ENCODE assay signal across 8 mouse cellular contexts in genomic region chr13:67081946-67082345, GRCm38 (mm10). TPM values are rescaled to one million over a fixed set of nuclear protein-coding genes. Genes with fewer than 3 reads are reported as not detected.
DNase-seq lines count a peak whose midpoint lies in the region; ATAC-seq and TF ChIP-seq lines count a peak whose summit lies in the region.

No protein-coding gene starts in this region.

- H3K9me3 ChIP-seq in heart, embryonic 13.5 days = no peaks in the 10 kb centered on the region
- no peaks in the 10 kb centered on the region for H3K9me3 ChIP-seq in ES-E14 (ENCODE audit: control insufficient read depth, insufficient read depth, low read depth, low read length)
- H3K9me3 ChIP-seq in heart, postnatal 0 days (replicated peaks; ENCODE audit: control insufficient read depth, low read length) = no peaks in the 10 kb centered on the region
- no peaks in the 10 kb centered on the region for H3K9me3 ChIP-seq in midbrain, embryonic 11.5 days (ENCODE audit: control insufficient read depth, low read length)

- H3K4me2 ChIP-seq in heart, embryonic 13.5 days = peak overlapping the region; percentile 72
- peak overlapping the region; percentile 86 for H3K4me2 ChIP-seq in heart, postnatal 0 days (ENCODE audit: low read depth, low read length)
- H3K4me2 ChIP-seq in midbrain, embryonic 11.5 days = peak overlapping the region; percentile 60; the same call in 1 of the 2 replicates

- no peak for TF ChIP-seq CTCF in heart, postnatal 0 days (IDR thresholded peaks at IDR 0.05; ENCODE audit: low read depth)

- 72% methylated on average over 1 of the region's 1 CpGs for WGBS in heart, embryonic 13.5 days
- WGBS in heart, postnatal 0 days = 63% methylated on average over 1 of the region's 1 CpGs
- WGBS in midbrain, embryonic 11.5 days = 71% methylated on average over 1 of the region's 1 CpGs

- TF ChIP-seq EP300 in heart, postnatal 0 days (IDR thresholded peaks at IDR 0.05; ENCODE audit: low read depth) = no peak

- peaks cover 12% of the 10 kb centered on the region for H3K4me1 ChIP-seq in heart, embryonic 13.5 days
- H3K4me1 ChIP-seq in ES-E14 (ENCODE audit: control insufficient read depth in 2 of 2, insufficient read depth in 2 of 2, low read length in 2 of 2, poor library complexity in 1 of 2) = peaks cover 0 to 2% of the 10 kb centered on the region in 2 experiments; a peak in 1 of 4 replicates
- 0 out of 2 replicates have a peak, but pooled peaks cover 8% of the 10 kb centered on the region for H3K4me1 ChIP-seq in heart, postnatal 0 days (ENCODE audit: control insufficient read depth, insufficient read depth)
- no peaks in the 10 kb centered on the region for H3K4me1 ChIP-seq in midbrain, embryonic 11.5 days (ENCODE audit: control insufficient read depth, insufficient read depth, low read length)

- intact Hi-C loops in heart, postnatal 14 days (cut with DNase I) = loop anchor here (1.0 to 5.0 kb wide), 2 partner anchors 26 to 45 kb away; partner anchors contain the start of gene Gm28557

- in situ Hi-C loops in ES-E14 (cut with MboI; ENCODE audit: low sequenced_read_pairs in 2 of 2, unreplicated experiment in 2 of 2) = no loop called here

- DNase-seq in heart, postnatal 14 days = no peak
- peak; percentile 29 for DNase-seq in ES-E14 (ENCODE audit: low read depth, low spot score)
- no peak for DNase-seq in heart, postnatal 0 days (ENCODE audit: low spot score)
- DNase-seq in midbrain, embryonic 11.5 days (ENCODE audit: low spot score, missing footprints) = no peak
- DNase-seq in thymus, postnatal 36 days = no peak
- no peak for DNase-seq in gastrocnemius, postnatal 4 days (ENCODE audit: low spot score in 2 of 2)
- no peak for DNase-seq in right cerebral cortex, postnatal 10 days (ENCODE audit: low spot score in 2 of 2)

- no peak for ATAC-seq in heart, embryonic 13.5 days (ENCODE audit: extremely low read depth, insufficient number of reproducible peaks, low FRiP score, low TSS enrichment)
- no peak for ATAC-seq in heart, postnatal 0 days (ENCODE audit: insufficient read depth, low read depth)
- ATAC-seq in midbrain, embryonic 11.5 days (ENCODE audit: low FRiP score) = no peak

- H3K9ac ChIP-seq in heart, embryonic 13.5 days = peak overlapping the region; percentile 85
- H3K9ac ChIP-seq in ES-E14 (ENCODE audit: insufficient read depth, low read depth, low read length, poor library complexity, severe bottlenecking) = no peak overlapping the region
- peak overlapping the region; percentile 78; the same call in 1 of the 2 replicates for H3K9ac ChIP-seq in heart, postnatal 0 days (replicated peaks; ENCODE audit: low read depth, low read length)
- no peak overlapping the region for H3K9ac ChIP-seq in midbrain, embryonic 11.5 days (ENCODE audit: low read length)

- H3K4me3 ChIP-seq in heart, embryonic 13.5 days = peak overlapping the region; percentile 68
- peak overlapping the region; percentile 87 to 92 for H3K4me3 ChIP-seq in ES-E14 (ENCODE audit: insufficient read depth in 1 of 2, low read depth in 1 of 2, low read length in 2 of 2, poor library complexity in 1 of 2, severe bottlenecking in 1 of 2)
- peak overlapping the region; percentile 71 for H3K4me3 ChIP-seq in heart, postnatal 0 days (ENCODE audit: low read depth, low read length)
- H3K4me3 ChIP-seq in midbrain, embryonic 11.5 days (ENCODE audit: low read depth, low read length) = no peak overlapping the region

- H3K27ac ChIP-seq in heart, embryonic 13.5 days (replicated peaks) = peak overlapping the region; percentile 90
- no peak overlapping the region; the same call in 1 of the 2 replicates for H3K27ac ChIP-seq in ES-E14 (ENCODE audit: insufficient read depth, low read depth, low read length, poor library complexity, severe bottlenecking)
- peak overlapping the region; percentile 92 for H3K27ac ChIP-seq in heart, postnatal 0 days (ENCODE audit: low read depth)
- no peak overlapping the region for H3K27ac ChIP-seq in midbrain, embryonic 11.5 days (ENCODE audit: low read depth, low read length)

- peaks cover 13% of the 10 kb centered on the region for H3K36me3 ChIP-seq in heart, embryonic 13.5 days
- H3K36me3 ChIP-seq in ES-E14 (ENCODE audit: control insufficient read depth, insufficient read depth, low read length, poor library complexity, severe bottlenecking) = no peaks in the 10 kb centered on the region
- 0 out of 2 replicates have a peak, but pooled peaks cover 5% of the 10 kb centered on the region for H3K36me3 ChIP-seq in heart, postnatal 0 days (replicated peaks; ENCODE audit: control insufficient read depth, insufficient read depth, low read length)
- H3K36me3 ChIP-seq in midbrain, embryonic 11.5 days (ENCODE audit: control insufficient read depth, insufficient read depth, low read length) = peaks cover 8% of the 10 kb centered on the region; the same call in 1 of the 2 replicates

- H3K27me3 ChIP-seq in heart, embryonic 13.5 days (replicated peaks) = no peaks in the 10 kb centered on the region
- no peaks in the 10 kb centered on the region for H3K27me3 ChIP-seq in heart, postnatal 0 days (ENCODE audit: control insufficient read depth, insufficient read depth, low read length)
- no peaks in the 10 kb centered on the region for H3K27me3 ChIP-seq in midbrain, embryonic 11.5 days (ENCODE audit: control insufficient read depth, insufficient read depth, low read length)

TF ChIP-seq in ES-E14, 5 proteins besides CTCF, POLR2A, EP300 and RAD21:
- TF ChIP-seq HCFC1 (IDR thresholded peaks at IDR 0.05; ENCODE audit: borderline replicate concordance, insufficient read depth, low read length) = no peak
- TF ChIP-seq CHD2 (IDR thresholded peaks at IDR 0.05; ENCODE audit: low read depth, low read length) = no peak
- no peak for TF ChIP-seq MAFK (IDR thresholded peaks at IDR 0.05; ENCODE audit: insufficient read depth, low read depth, low read length)
- no peak for TF ChIP-seq ZC3H11A (IDR thresholded peaks at IDR 0.05; ENCODE audit: borderline replicate concordance, low read depth, low read length)

RNA-seq across cellular contexts. Expression of gene Zfp708, which starts 15.8 kb away (rescaled TPM):
- polyA plus RNA-seq in heart, embryonic 13.5 days (2015; fragmentation: Nextera tagmentation; extraction: Ambion mirVana) = 2.8 and 3.0 TPM in 2 replicates
- 1 to 10 TPM in 1 of 2 experiments, under 1 TPM in 1; 1.00 to 1.4 TPM for total RNA-seq in heart, postnatal 14 days (2021)
- total RNA-seq in ES-E14 (2012; rRNA removed) = 0.49 and 0.58 TPM in 2 replicates
- 2.8 TPM in 1 of 2 replicates, not detected in the other for total RNA-seq in heart, postnatal 0 days (2014; rRNA removed; ENCODE audit: low replicate concordance)
- polyA plus RNA-seq in heart, postnatal 0 days (2015; fragmentation: Nextera tagmentation; extraction: Ambion mirVana) = 2.4 and 2.6 TPM in 2 replicates
- polyA plus RNA-seq in midbrain, embryonic 11.5 days (2014; fragmentation: Nextera tagmentation; extraction: Ambion mirVana) = 8.5 and 10.3 TPM in 2 replicates
- total RNA-seq in gastrocnemius, postnatal 4 days (2021) = 1 to 10 TPM; 1.3 to 1.7 TPM

RNA-seq across cellular contexts. Expression of gene Zfp712, which starts 21.0 kb away (rescaled TPM):
- 2.1 and 2.3 TPM in 2 replicates for polyA plus RNA-seq in heart, embryonic 13.5 days (2015; fragmentation: Nextera tagmentation; extraction: Ambion mirVana)
- 1 to 10 TPM; 1.6 to 1.7 TPM for total RNA-seq in heart, postnatal 14 days (2021)
- 0.54 and 0.63 TPM in 2 replicates for total RNA-seq in ES-E14 (2012; rRNA removed)
- 0.12 and 1.0 TPM in 2 replicates for total RNA-seq in heart, postnatal 0 days (2014; rRNA removed; ENCODE audit: low replicate concordance)
- polyA plus RNA-seq in heart, postnatal 0 days (2015; fragmentation: Nextera tagmentation; extraction: Ambion mirVana) = 1.3 and 1.4 TPM in 2 replicates
- 6.0 and 6.7 TPM in 2 replicates for polyA plus RNA-seq in midbrain, embryonic 11.5 days (2014; fragmentation: Nextera tagmentation; extraction: Ambion mirVana)
- total RNA-seq in gastrocnemius, postnatal 4 days (2021) = 1 to 10 TPM; 1.5 to 1.8 TPM

RNA-seq across cellular contexts. Expression of gene Gm28557, which starts 26.5 kb away (rescaled TPM):
- polyA plus RNA-seq in heart, embryonic 13.5 days (2015; fragmentation: Nextera tagmentation; extraction: Ambion mirVana) = 1.2 and 2.2 TPM in 2 replicates
- 1 to 10 TPM; 2.4 to 2.6 TPM for total RNA-seq in heart, postnatal 14 days (2021)
- total RNA-seq in ES-E14 (2012; rRNA removed) = 3.6 and 3.7 TPM in 2 replicates
- total RNA-seq in heart, postnatal 0 days (2014; rRNA removed; ENCODE audit: low replicate concordance) = 1.3 TPM in 1 of 2 replicates, not detected in the other
- 0.60 and 0.89 TPM in 2 replicates for polyA plus RNA-seq in heart, postnatal 0 days (2015; fragmentation: Nextera tagmentation; extraction: Ambion mirVana)
- polyA plus RNA-seq in midbrain, embryonic 11.5 days (2014; fragmentation: Nextera tagmentation; extraction: Ambion mirVana) = 1.7 and 3.0 TPM in 2 replicates
- total RNA-seq in gastrocnemius, postnatal 4 days (2021) = 1 to 10 TPM; 2.0 to 2.3 TPM

RNA-seq across cellular contexts. Expression of gene Rslcan18, which starts 34.1 kb away (rescaled TPM):
- polyA plus RNA-seq in heart, embryonic 13.5 days (2015; fragmentation: Nextera tagmentation; extraction: Ambion mirVana) = 0.11 and 0.60 TPM in 2 replicates
- 1 to 10 TPM in 1 of 2 experiments, under 1 TPM in 1; 0.88 to 1.1 TPM for total RNA-seq in heart, postnatal 14 days (2021)
- total RNA-seq in ES-E14 (2012; rRNA removed) = 0.89 and 1.1 TPM in 2 replicates
- total RNA-seq in heart, postnatal 0 days (2014; rRNA removed; ENCODE audit: low replicate concordance) = 0.15 TPM in 1 of 2 replicates, not detected in the other
- polyA plus RNA-seq in heart, postnatal 0 days (2015; fragmentation: Nextera tagmentation; extraction: Ambion mirVana) = 0.16 and 0.22 TPM in 2 replicates
- not detected in 2 replicates for polyA plus RNA-seq in midbrain, embryonic 11.5 days (2014; fragmentation: Nextera tagmentation; extraction: Ambion mirVana)
- total RNA-seq in gastrocnemius, postnatal 4 days (2021) = under 1 TPM; 0.15 to 0.26 TPM

RNA-seq across cellular contexts. Expression of gene Zfp759, which starts 39.5 kb away (rescaled TPM):
- 1.4 and 1.5 TPM in 2 replicates for polyA plus RNA-seq in heart, embryonic 13.5 days (2015; fragmentation: Nextera tagmentation; extraction: Ambion mirVana)
- total RNA-seq in heart, postnatal 14 days (2021) = 1 to 10 TPM; 4.0 to 6.5 TPM
- 3.8 and 4.8 TPM in 2 replicates for total RNA-seq in ES-E14 (2012; rRNA removed)
- 0.08 and 0.11 TPM in 2 replicates for total RNA-seq in heart, postnatal 0 days (2014; rRNA removed; ENCODE audit: low replicate concordance)
- 1.2 TPM in 2 replicates for polyA plus RNA-seq in heart, postnatal 0 days (2015; fragmentation: Nextera tagmentation; extraction: Ambion mirVana)
- 2.2 and 2.6 TPM in 2 replicates for polyA plus RNA-seq in midbrain, embryonic 11.5 days (2014; fragmentation: Nextera tagmentation; extraction: Ambion mirVana)
- 1 to 10 TPM; 2.8 to 3.4 TPM for total RNA-seq in gastrocnemius, postnatal 4 days (2021)

Comparison
In these comparisons a context has a peak if more than half of its experiments do, and no peak if none do; other contexts are left out.
1. H3K27ac ChIP-seq: peak in heart, embryonic 13.5 days (single experiment) and heart, postnatal 0 days (single experiment); none in ES-E14 (single experiment) and midbrain, embryonic 11.5 days (single experiment).
2. H3K9ac ChIP-seq: peak in heart, embryonic 13.5 days (single experiment) and heart, postnatal 0 days (single experiment); none in ES-E14 (single experiment) and midbrain, embryonic 11.5 days (single experiment).
3. Peak in every context shown above with its lines, with median percentiles within 50 percentile points of each other: H3K4me2 ChIP-seq.